Mouse (Mus musculus) 3134 (cell line): ENCODE results near the gene Dusp14.

Experiments used
- DNase-seq: peaks from one replicate; pipeline ENCODE4 v3.0.0-alpha.2; 2011; ENCODE audit warnings: low spot score; ENCODE audit not compliant: insufficient read length; ENCODE audit errors: extremely low read depth

Gene Dusp14

GRCm38 (mm10) chr11:84067720-84068190 lies 1.3 kb downstream of the Dusp14 start:
- no peak for DNase-seq

DNA sequence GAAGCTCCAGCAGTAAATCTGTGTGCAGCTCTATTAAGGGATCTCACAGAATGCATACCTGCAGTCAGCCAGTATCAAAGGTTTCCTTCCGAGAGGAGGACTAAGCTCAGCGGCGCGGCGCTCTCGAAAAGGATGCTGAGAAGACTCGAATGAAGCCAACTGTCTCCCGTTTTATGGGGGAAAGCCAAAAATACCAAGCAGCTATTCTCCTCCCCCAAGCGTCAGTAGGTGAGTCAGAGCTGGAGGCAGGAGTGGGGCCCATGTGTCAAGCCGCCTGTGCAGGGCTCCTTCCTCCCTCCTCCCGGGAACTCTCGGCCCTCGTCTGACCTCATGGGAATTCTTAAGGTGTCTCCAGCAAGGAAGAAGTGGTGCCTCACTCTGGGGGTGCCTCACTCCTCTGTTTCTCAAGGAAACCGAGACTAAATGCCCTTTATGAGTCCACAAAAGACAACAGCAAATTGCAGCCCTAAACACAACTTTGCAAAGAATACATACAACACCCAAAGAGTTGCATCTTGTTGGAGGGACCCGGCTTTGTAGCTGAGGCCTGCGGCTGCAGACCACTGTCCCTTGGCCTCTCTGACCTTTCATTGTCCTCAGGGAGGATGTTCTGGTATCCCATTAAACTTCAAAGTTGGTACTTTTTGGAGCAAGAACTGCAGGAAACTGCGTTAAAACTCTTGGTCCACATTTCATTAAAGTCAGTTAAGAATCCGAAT lies 2.0 kb downstream of the Dusp14 start:
- peak; percentile 83 for DNase-seq

DNA sequence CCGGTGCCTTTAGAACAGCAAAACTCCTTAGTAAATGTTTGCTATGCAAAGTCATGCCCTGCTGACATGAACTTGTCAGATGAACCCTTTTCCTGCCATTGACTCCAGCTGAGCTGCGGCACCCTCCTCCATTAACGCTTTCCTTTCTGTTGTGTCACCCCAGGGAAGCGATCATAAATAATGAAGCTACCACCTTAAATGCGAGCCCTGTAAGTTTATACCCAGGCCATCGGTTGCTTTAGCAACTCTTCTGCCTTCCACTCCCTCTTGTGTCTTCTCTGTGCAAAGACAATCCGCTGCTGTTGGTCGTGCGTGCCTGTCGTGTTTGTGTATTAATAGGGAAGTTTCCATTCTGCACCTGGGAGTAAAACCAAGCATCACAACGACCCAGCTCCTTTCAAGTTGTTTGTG lies 3.0 kb downstream of the Dusp14 start:
- no peak for DNase-seq

GRCm38 (mm10) chr11:84063631-84064209 lies 5.3 kb downstream of the Dusp14 start:
- no peak for DNase-seq

GRCm38 (mm10) chr11:84062805-84063204 lies 6.3 kb downstream of the Dusp14 start:
- peak; percentile 65 for DNase-seq

- peak; percentile 46 for DNase-seq
Observed at GRCm38 (mm10) chr11:84061881-84062280, 7.2 kb downstream of the Dusp14 start.

DNA sequence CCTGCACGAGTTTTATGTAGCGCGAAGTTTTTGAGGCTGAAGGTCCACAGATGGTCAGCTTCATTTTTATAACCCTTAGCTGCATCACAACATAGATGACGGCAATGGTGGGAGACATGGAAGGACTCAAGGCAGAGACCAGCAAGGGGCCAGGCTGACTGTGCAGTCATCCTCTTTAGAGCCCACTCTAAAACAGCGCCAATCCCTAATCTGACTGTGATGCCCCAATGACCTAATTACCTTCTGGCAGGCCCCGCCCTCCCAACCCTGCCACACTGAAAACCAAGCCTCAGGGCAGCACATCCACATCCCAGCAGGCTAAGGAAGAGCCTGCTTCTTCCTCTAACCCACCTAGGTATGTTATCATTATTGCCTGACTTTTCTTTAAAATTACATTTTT lies 8.4 kb downstream of the Dusp14 start:
- DNase-seq, result no peak

DNA sequence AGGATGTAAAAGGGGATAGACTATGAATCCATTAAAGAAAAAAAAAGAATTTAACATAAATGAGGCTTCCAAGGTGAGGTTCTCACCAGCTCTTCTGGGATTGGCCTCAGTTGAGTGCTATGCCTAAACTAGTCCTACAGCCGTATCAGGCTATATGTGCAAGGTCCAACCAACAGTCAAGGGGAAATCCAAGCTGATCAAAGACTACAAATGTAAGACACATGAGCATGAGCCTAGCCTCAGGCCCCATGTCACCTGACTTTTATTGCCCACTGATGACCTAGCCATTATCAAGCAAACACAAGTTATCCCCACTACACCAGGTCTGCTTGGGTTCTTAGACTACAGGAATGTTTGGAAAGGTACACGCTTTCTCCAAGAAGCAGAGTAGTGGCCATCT lies 9.3 kb downstream of the Dusp14 start:
- no peak for DNase-seq

DNA sequence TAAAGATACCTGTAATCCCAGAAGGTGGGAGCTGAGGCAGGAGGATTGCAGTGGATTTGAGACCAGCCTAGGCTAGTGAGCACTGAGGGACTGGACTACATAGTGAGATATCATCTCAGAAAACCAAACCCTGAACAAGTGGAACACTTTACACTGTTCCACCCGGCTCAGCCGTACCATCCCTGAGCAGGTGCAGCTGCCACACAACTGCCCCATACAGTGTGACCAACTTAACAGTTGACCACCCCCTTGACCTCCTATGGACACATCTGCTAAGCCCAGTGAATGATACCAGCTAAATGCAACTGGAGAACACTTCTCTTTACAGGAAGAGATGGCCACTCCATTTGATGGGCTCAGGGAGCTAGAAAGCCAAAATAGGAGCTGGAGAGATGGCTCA lies 11.6 kb downstream of the Dusp14 start:
- no peak for DNase-seq

DNA sequence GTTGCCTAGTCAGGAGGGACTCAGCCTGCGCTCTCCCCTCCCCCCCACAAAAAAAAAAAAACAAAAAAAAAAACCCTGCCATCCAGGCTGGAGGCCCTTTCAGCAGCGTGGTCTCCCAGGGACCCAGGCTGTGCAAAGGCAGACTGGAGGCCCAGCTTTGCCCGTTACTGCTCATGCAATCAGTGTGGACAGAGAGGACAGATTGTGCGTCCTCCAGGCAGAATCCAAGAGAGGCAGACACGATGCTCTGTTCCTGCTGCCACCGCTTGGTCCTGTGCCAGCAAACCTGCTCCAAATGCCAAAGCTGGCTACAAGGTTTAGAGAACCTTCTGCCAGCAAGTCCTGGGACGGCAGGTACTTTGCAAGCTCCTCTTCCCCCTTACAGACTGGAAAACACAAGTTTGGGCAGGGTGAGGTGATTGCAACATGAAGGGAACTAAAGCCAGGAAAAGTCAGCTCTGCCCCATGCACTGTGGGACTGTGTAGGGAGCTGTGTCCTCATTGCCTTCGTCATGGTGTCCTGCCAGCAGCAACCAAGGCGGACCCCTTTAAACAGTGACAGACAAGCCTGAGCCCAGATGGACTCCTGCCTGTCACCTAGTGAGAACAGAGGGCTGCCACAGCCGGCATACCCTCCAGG lies 15.4 kb downstream of the Dusp14 start:
- DNase-seq, result no peak

DNA sequence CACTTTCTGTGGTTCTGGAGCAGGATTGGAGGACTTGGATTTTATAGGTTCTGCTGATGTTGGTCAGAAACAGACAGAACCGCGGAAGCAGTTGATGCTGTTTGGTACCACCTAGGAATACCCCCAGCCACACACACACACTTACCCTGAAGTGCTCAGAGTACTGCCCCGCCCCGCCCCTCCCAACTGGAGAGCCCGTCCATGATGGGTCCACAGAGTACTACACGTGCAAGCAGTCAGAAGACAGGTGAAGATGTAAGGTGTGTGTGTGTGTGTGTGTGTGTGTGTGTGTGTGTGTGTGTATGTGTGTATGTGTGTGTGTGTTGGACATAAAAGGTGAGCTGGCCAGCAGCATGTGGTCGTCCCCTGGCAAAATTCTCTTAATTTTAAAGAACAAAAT lies 16.0 kb downstream of the Dusp14 start:
- no peak for DNase-seq

GRCm38 (mm10) chr11:84048411-84048810 lies 20.6 kb downstream of the Dusp14 start:
- DNase-seq, result no peak

GRCm38 (mm10) chr11:84047270-84047669 lies 21.8 kb downstream of the Dusp14 start:
- DNase-seq, result no peak

GRCm38 (mm10) chr11:84044988-84045387 lies 24.1 kb downstream of the Dusp14 start:
- no peak for DNase-seq

DNA sequence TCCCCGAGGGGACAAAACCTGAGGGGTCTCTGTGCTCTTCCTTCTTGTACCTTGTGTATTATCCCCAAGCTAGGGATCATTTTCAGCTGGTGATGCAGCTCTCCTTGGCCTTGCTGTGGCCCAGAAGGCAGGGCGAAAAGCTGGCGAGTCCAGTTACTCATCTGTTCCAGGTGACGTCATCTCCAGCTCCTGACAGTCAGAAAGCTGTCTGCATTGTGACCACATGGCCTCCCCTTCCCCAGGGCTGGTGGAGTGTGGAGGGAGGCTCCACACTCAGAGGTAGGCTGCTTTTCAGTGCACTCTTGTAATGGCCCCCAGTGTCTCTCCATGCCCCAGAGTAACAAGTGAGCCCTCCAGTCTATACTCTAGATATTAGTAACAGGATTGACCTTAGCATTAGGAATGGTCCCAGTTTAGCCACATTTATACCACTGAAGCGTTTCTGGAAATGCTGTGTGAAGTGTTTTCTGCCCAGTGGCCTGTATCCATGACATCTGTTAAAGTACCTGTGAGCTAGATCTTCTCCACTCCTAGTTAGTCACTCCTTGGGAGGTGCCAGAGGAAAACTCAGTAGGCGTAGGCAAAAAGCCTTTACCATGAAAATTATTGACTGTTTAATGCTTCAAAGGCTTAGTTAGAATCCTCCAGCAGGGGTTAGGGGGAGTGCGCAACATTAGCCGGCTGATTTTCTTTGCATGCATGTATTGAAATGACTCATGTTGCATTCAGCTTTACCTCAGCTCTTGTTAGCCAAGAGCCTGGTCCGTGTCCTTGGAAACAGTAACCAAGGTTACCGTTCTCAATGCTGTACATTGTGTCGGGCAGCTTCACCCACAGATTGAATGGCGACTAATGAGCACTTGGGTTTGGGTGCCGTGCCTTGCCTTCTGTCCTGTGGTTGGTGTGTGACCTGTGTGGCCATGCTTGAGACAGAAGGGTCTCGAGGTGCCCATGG lies 26.0 kb downstream of the Dusp14 start:
- peak; percentile 66 for DNase-seq

DNA sequence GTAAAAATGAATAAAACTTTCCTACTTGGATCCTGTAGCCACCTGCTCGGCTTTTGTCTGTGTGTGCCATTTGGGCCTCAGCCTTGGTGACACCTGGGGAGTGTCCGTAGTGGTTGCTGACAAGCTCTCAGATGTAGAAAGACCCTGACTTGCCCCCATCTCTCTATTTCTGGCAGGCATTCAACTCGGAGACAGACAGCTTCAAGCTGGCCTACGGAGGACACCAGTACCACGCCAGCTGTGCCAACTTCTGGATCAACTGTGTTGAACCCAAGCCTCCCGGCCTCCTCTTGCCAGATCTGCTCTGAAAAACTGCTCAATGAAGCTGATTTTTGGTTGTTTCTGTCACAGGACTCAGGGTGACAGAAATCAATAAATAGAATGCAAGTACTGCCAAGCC lies 28.4 kb downstream of the Dusp14 start:
- no peak for DNase-seq

DNA sequence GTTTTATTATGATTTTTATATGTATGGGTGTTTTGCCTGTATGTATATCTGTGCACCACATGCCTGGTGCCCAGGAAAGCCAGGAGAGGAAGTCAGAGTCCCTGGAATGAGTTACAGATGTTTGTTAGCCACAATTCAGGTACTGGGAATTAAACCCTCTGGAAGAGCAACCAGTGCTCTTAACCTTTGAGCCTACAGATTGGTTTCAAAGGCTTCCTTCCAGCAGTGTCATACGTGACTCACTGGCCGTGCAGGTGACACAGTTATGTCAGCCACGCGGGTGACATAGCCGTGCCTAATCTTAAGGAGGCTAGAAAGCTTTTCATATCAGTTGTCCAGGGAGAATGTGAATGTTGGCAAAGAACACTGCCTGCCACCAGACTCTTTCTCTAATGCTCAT lies 35.4 kb downstream of the Dusp14 start:
- DNase-seq, result no peak

- no peak for DNase-seq
Observed at GRCm38 (mm10) chr11:84032559-84032958, 36.5 kb downstream of the Dusp14 start.

DNA sequence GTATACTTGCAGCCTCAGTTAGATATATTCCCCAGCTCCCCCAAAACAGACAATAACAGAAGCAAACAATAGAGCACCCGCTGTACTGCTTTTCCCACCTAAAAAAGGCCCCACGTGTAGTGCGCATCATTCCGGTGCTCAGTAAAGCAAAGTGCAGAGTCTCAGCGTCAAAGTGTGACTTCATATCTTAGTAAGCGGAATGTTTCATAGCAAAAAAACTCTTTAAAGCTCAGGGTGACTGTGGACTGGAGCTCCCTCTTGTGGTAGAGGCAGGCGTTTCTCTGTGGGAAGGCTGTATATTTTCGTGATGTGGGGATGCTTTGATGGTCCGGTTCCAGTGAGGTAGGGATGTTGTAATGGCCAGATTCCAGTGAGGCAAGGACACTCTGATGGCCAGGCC lies 37.1 kb downstream of the Dusp14 start:
- no peak for DNase-seq

DNA sequence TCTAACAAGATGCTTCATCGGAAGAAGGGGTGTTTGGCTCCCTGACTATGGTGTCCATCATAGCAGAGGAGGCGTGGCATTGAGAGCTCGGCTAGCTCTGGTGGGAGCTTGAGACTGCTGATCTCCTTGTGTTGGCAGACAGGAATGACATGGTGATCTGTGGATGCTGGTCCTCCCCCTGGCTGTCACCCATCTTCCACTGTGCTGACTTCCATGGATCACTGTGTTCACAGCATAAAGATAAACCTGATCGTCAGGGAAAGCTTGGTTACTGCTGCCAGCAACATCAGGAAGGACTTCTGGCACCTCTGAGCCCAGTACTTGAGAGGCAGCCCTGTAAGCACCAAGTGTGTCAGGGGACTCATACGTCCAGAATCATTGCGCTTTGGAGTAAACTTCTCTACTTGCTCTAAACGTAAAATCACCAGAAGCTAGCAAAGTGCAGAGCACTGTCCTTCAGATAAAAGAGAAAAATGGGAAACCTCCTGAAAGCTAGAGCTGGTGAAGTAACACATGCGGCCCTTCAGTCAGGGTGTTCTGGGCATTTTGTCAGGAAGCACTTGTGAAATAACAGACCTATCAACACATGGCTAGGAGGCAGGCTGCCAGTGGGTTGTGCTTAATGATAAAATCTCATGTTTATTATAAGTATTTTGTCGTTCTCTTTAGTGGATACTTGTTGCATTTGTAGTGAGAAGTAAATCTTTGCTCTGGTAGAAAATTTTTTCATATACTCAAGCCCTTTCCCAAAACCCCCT lies 40.6 kb downstream of the Dusp14 start:
- DNase-seq, result no peak
